Mouse (Mus musculus) bone marrow, adult 2 months (tissue): ENCODE measurements at regions not wholly inside any gene's neighbourhood (a gene's known extent, or its start where the extent isn't known, plus 50 kb on each side); places are given as distances from the start of the nearest gene placed in this dataset.

Experiments used
- CTCF ChIP-seq: fragments of 200-500 bp; IDR thresholded peaks from 2 replicates; pipeline ENCODE4 v1.5.1; 2011; ENCODE audit warnings: low read length, control low read depth; ENCODE audit not compliant: control insufficient read depth, insufficient read depth
- POLR2A ChIP-seq: fragments of 200-500 bp; IDR thresholded peaks from 2 replicates; pipeline ENCODE4 v1.6.1; 2011; ENCODE audit warnings: low read depth, mild to moderate bottlenecking, control low read depth, low read length, borderline replicate concordance; ENCODE audit not compliant: control insufficient read depth

- peak; percentile 71 for TF ChIP-seq CTCF
- no peak for TF ChIP-seq POLR2A
Observed at GRCm38 (mm10) chr2:179193507-179194160, 248.6 kb upstream of the Cdh4 start.
